Mouse (Mus musculus) small intestine, adult 2 months (tissue): Measurements from ENCODE around the gene Rasgrf2.

ENCODE experiments used
- CTCF ChIP-seq: fragments of 200-500 bp; IDR thresholded peaks from 2 replicates; pipeline ENCODE4 v1.5.1; 2012; ENCODE audit warnings: low read depth, mild to moderate bottlenecking, control low read depth, inconsistent platforms, low read length, moderate library complexity, mixed read lengths; ENCODE audit not compliant: insufficient replicate concordance, insufficient read length; ENCODE audit errors: extremely low read depth
- POLR2A ChIP-seq: fragments of 200-500 bp; IDR thresholded peaks from 2 replicates; pipeline ENCODE4 v1.6.1; 2012; ENCODE audit warnings: low read depth, mild to moderate bottlenecking, control low read depth, inconsistent platforms, low read length, moderate library complexity

DNA sequence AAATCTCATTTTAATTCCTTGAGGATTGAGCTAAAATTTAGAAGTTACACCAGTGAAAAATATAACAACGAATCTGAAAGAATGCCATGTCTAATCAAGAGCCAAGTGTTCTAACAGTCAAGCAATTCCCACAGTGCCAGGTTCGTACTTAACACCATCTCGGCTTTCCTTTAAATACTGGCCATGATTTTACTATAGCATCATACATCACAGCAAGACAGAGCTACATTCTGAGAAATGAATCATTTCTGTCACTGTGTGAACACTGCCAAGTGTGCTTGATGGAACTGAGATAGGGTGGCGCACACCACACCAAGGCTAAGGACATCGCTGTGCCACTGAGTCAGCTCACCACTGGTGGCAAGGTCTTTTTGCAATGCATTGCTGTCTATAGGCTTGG, 5.6 kb downstream of the Rasgrf2 start:
- TF ChIP-seq POLR2A, result no peak
- no peak for TF ChIP-seq CTCF
